Mouse (Mus musculus) heart, postnatal 0 days (tissue): ENCODE results near the gene Terf2. TPM values are rescaled to one million over a fixed set of nuclear protein-coding genes. Genes with fewer than 3 reads are reported as not detected.

Experiments used
- ATAC-seq: fragments of 200-750 bp; cut with Nextera tagmentation; 2 replicates; pipeline ENCODE4 v1.8.0; 2017; ENCODE audit warnings: low read depth, moderate number of reproducible peaks, moderate library complexity; ENCODE audit not compliant: insufficient read depth
- DNase-seq: peaks from one replicate; pipeline ENCODE4 v3.0.0-alpha.2; 2016; ENCODE audit warnings: low spot score
- H3K27ac ChIP-seq: fragments of 300-500 bp; sonication (generic); 2 replicates; pipeline ENCODE4 v1.5.1; 2014; ENCODE audit warnings: low read depth, mild to moderate bottlenecking
- H3K27me3 ChIP-seq: fragments of 300-500 bp; sonication (generic); 2 replicates; pipeline ENCODE4 v1.6.1; 2014; ENCODE audit warnings: low read length, mixed read lengths; ENCODE audit not compliant: control insufficient read depth, insufficient read depth
- H3K36me3 ChIP-seq: fragments of 300-500 bp; sonication (generic); replicated peaks from 2 replicates; pipeline ENCODE4 v1.6.1; 2014; ENCODE audit warnings: low read length, mixed read lengths; ENCODE audit not compliant: control insufficient read depth, insufficient read depth
- H3K4me1 ChIP-seq: fragments of 300-500 bp; sonication (generic); 2 replicates; pipeline ENCODE4 v1.6.1; 2014; ENCODE audit warnings: antibody characterized with exemption; ENCODE audit not compliant: control insufficient read depth, insufficient read depth
- H3K4me2 ChIP-seq: fragments of 300-500 bp; sonication (generic); 2 replicates; pipeline ENCODE4 v1.6.1; 2014; ENCODE audit warnings: low read depth, mild to moderate bottlenecking, low read length, moderate library complexity
- H3K4me3 ChIP-seq: fragments of 300-500 bp; sonication (generic); 2 replicates; pipeline ENCODE4 v1.5.1; 2014; ENCODE audit warnings: low read depth, low read length
- H3K9ac ChIP-seq: fragments of 300-500 bp; sonication (generic); replicated peaks from 2 replicates; pipeline ENCODE4 v1.6.1; 2014; ENCODE audit warnings: low read depth, low read length, mixed read lengths
- H3K9me3 ChIP-seq: fragments of 300-500 bp; sonication (generic); replicated peaks from 2 replicates; pipeline ENCODE4 v1.6.1; 2016; ENCODE audit warnings: low read length; ENCODE audit not compliant: control insufficient read depth
- CTCF ChIP-seq: IDR thresholded peaks from 2 replicates; pipeline ENCODE4 v1.5.1; 2016; ENCODE audit warnings: antibody characterized with exemption, control low read depth, low read depth
- EP300 ChIP-seq: IDR thresholded peaks from 2 replicates; pipeline ENCODE4 v1.6.1; 2016; ENCODE audit warnings: antibody characterized with exemption, low read depth
- WGBS: fragments of 180-500 bp; shearing (Covaris S2); extraction: QIAGEN DNeasy Blood & Tissue Kit; methylation state at CpG from one replicate; pipeline ENCODE4 v1.1.7; 2014; 5-methylcytosine and 5-hydroxymethylcytosine counted together
- polyA plus RNA-seq: library from polyadenylated mRNA; unstranded; fragments of >200 nt; fragmentation: Nextera tagmentation; extraction: Ambion mirVana; gene quantifications from 2 replicates; pipeline ENCODE4 v1.2.1, GENCODE M21; 2015
- total RNA-seq: library from RNA; depleted of rRNA; stranded (reverse); fragments of >200 nt; gene quantifications from 2 replicates; pipeline ENCODE4 v1.2.3, GENCODE M21; 2014; ENCODE audit warnings: low replicate concordance; rRNA removed

Gene Terf2
- total RNA-seq (8.2 and 10.8 TPM in 2 replicates), polyA plus RNA-seq (7.3 and 8.5 TPM in 2 replicates)

DNA sequence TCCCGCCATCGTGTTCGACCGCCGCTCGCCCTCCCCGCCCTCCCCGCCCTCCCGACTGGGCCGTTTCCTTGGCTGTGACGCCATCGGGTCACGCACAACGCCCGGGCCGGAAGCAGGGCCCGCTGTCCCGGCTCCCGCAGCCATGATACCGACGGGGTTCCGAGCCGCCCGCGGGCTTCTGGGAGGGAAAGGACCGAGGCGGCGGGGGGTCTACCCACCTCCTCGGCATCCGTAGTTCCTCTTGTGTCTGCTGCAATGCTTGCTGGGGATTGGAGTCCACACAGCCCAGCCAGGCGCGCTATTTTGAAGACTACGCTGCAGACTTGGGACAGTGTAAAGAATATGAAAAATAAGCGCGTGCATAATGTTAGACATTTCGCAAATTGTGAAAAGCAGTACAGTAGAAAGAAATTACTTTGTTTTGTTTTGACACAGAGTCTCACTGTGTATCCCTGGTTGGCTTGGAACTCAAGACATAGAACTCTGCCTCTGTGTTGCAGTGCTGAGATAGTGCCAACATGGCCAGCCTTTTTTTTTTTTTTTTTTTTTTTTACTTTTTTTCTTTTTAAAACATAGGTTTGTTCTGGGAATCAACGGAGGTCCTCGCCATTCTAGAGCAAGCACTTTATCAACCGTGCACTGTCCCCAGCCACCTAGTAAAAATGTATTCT is at the start of gene Terf2:
Terf2 (minus strand) TSS at position 182 of the 671 bp plus-strand sequence.
- DNase-seq (peak; percentile 97), ATAC-seq (peak; percentile 94)
- Histone ChIP-seq H3K36me3 (peaks cover 12% of the 10 kb centered on the region), H3K27me3 (no peaks in the 10 kb centered on the region), H3K4me1 (peaks cover 9% of the 10 kb centered on the region), H3K27ac (peak within 1 kb of the TSS; percentile 94), H3K4me2 (peak within 1 kb of the TSS; percentile 83), H3K4me3 (peak within 1 kb of the TSS; percentile 88), H3K9ac (peak within 1 kb of the TSS; percentile 80), H3K9me3 (no peaks in the 10 kb centered on the region)
- WGBS = 3% methylated on average over 38 of the region's 39 CpGs
- TF ChIP-seq CTCF (no peak), EP300 (no peak)

DNA sequence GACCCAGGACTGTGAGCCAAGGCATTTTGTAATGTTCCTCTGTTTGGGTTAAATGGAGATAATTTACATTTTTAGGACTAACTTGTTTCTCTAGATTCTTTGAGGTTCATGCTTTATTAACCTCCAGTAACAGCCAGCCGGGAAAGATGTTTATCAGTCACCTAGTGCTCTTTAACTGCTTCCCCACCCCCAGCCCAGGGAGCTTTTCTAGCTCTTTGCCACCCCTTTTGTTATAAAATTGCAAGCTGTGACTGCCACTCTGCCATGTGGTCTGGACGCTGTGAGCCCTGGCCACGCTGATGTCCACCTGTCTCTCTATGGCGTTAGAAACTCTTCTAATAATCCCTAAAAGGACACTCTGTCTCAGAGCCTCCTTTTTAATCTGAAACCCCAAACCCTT is 47.2 kb upstream of the Terf2 start:
- Histone ChIP-seq H3K4me2 (no peak overlapping the region), H3K4me1 (peaks cover 4% of the 10 kb centered on the region), H3K4me3 (no peak overlapping the region), H3K27me3 (no peaks in the 10 kb centered on the region), H3K36me3 (no peaks in the 10 kb centered on the region), H3K9me3 (no peaks in the 10 kb centered on the region), H3K9ac (no peak overlapping the region), H3K27ac (no peak overlapping the region)
- 66% methylated on average over 4 of the region's 4 CpGs for WGBS
- DNase-seq (no peak), ATAC-seq (no peak)
- TF ChIP-seq EP300 (no peak), CTCF (no peak)

- ATAC-seq (no peak), DNase-seq (no peak)
- no peak overlapping the region for H3K4me3 ChIP-seq
- no peak for TF ChIP-seq EP300
- no peak for TF ChIP-seq CTCF
- H3K36me3 ChIP-seq = no peaks in the 10 kb centered on the region
- no peak overlapping the region for H3K9ac ChIP-seq
- H3K27ac ChIP-seq = no peak overlapping the region
- H3K9me3 ChIP-seq = no peaks in the 10 kb centered on the region
- no peak overlapping the region for H3K4me2 ChIP-seq
- no peaks in the 10 kb centered on the region for H3K27me3 ChIP-seq
- peaks cover 4% of the 10 kb centered on the region for H3K4me1 ChIP-seq
- WGBS = 88% methylated on average over 4 of the region's 4 CpGs
Measured at GRCm38 (mm10) chr8:107142539-107142938, 46.2 kb upstream of the Terf2 start.

GRCm38 (mm10) chr8:107139704-107140470 is 43.5 kb upstream of the Terf2 start:
- ATAC-seq (peak; percentile 96), DNase-seq (peak; percentile 86)
- Histone ChIP-seq H3K27me3 (no peaks in the 10 kb centered on the region), H3K4me2 (no peak overlapping the region; the same call in 1 of the 2 replicates), H3K4me3 (no peak overlapping the region), H3K4me1 (peaks cover 8% of the 10 kb centered on the region), H3K9ac (no peak overlapping the region), H3K9me3 (no peaks in the 10 kb centered on the region), H3K27ac (peak overlapping the region; percentile 86), H3K36me3 (no peaks in the 10 kb centered on the region)
- WGBS = 47% methylated on average over 13 of the region's 13 CpGs
- TF ChIP-seq EP300 (no peak), CTCF (no peak)

DNA sequence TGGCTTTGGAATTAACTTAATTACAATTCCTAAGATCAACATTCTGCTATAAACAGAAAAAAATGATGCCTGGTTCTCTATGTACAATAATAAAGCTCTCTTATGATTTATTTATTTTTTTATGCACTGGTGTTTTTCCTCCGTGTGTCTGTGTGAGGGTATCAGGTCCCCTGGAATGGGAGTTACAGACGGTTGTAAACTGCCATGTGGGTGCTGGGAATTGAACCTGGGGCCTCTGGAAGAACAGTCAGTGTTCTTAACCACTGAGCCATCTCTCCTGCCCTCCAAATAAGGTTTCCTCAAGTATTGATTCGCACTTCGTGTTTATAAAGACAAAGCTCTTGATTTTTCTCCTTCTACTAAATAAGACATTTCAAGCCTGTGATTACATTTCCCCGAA is 42.0 kb upstream of the Terf2 start:
- Histone ChIP-seq H3K27ac (no peak overlapping the region), H3K4me3 (no peak overlapping the region), H3K36me3 (no peaks in the 10 kb centered on the region), H3K9ac (no peak overlapping the region), H3K27me3 (no peaks in the 10 kb centered on the region), H3K4me1 (peaks cover 13% of the 10 kb centered on the region), H3K9me3 (no peaks in the 10 kb centered on the region), H3K4me2 (no peak overlapping the region)
- TF ChIP-seq EP300 = no peak
- no peak for TF ChIP-seq CTCF
- DNase-seq (no peak), ATAC-seq (no peak)
- 93% methylated on average over 5 of the region's 5 CpGs for WGBS
